Mouse (Mus musculus): ENCODE results near the gene Robo4. TPM values are rescaled to one million over a fixed set of nuclear protein-coding genes. Genes with fewer than 3 reads are reported as not detected.
A peak's percentile ranks its signal among the peaks of the same experiment; 100 is the strongest.

Robo4 gene
- total RNA-seq, 4 experiments from 2014 or later, result 24.3 to 37.8 (median 29.3) TPM

GRCm38 (mm10) chr9:37402501-37402900 lies 804 bp downstream of the Robo4 start:
- DNase-seq, result no peak

- DNase-seq, result no peak
Measured at GRCm38 (mm10) chr9:37403011-37403410, 1.3 kb downstream of the Robo4 start.

DNA sequence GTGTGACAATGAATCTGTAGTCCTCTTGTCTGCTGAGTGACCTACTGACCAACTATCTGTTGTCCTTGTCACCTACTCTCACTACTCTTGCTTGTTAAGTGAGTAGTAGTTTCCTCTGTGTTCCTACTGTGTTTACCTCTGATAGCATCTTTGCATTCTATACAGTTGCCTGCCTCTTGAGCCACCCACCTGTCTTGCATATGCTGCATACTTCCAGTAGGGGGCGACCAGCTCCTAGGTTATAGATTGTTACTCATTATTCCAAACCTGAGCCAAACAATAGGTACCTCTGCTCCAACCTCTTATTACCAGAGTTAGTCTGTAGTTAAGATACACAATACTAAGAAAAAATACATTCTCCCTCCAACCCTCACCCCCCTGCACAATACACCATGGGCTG lies 4.7 kb downstream of the Robo4 start:
- DNase-seq, result no peak

GRCm38 (mm10) chr9:37407850-37408502 lies 6.3 kb downstream of the Robo4 start:
- DNase-seq, result no peak

DNA sequence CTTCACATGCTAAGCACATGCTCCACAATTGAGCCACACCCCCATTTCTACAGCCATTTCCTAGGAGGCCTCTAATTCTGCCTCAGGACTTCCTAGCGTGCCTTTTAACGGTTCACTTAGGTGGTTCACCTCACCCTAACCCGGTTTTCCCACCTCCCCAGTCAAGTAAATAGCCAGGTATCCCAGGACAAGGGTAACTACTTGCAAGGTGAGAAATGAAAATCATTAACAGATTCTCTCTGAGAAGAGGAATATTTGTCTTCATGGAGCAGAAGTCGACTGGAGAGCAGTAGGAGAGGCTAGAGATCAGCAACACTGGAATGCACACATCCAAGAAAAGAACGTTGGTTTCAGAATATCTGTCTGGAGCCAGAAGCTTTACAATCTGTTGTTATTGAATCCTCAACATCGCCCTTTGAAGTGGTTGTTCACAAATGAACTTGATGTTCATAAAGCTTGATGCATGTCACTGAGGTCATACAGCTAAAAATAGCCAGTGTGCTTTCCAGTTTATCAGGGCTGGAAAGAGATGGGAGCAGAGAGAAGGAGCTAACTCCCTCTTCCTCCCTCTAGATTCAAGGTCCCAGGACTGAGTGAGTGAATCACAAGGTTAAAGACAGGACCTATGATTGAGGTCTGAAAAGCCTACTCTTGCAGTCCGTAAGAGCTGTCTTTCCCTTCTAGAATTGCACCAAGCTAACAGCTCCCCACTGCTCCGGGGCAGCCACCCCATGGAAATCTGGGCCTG lies 8.2 kb downstream of the Robo4 start:
- no peak for DNase-seq

DNA sequence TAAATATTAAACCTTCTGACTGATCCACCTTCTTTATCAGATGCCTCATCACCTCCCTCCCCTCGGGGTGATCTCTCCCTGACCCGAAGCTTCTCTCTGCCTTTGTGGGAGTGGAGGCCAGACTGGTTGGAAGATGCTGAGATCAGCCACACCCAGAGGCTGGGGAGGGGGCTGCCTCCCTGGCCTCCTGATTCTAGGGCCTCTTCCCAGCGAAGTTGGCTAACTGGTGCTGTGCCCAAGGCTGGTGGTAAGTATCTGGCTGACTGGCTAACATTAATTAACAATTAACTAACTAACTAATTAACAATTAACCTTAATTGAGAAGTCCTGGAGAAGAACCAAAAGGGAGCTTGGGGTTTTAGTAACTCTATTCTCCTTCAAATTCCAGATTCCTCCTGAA lies 11.3 kb downstream of the Robo4 start:
- DNase-seq, result no peak

DNA sequence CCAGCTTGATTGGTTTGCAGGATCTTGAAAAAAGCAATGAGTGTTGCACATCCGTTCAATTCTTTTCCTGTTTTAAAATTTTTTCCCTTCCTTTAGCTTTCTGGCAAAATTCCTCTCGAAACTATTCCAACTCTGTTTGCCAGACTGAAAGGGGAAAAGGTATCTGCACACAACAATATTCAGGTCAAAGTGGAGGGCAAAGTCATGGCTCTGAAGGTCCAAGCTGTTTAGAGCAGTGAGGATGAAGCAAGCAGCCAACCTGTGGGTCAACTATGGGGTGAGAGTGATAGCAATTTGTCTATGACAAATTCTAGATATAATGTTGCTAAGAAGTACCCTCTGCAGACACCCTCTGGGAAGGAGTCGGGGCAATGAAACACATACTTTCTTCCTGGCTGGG lies 13.0 kb downstream of the Robo4 start:
- DNase-seq, result no peak

DNA sequence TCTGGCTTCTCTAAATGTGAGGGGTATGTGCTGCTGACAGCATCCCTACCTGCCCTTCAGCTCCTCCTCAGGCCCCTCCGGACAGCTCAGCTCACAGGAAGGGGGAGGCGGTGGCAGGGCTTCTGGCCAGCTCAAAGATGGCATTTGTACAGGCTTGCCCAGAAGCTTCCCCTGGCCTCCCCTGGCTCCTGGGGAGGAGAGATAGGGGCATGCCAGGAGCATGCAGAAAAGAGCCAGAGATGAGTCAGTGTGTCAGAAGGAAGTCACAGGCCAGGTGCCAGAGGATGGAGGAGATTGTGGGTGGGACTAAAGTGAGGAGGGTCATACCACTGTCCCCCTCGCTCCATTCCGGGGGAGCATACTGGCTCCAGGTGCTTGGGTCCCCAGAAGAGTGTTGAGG lies 17.1 kb downstream of the Robo4 start:
- no peak for DNase-seq

DNA sequence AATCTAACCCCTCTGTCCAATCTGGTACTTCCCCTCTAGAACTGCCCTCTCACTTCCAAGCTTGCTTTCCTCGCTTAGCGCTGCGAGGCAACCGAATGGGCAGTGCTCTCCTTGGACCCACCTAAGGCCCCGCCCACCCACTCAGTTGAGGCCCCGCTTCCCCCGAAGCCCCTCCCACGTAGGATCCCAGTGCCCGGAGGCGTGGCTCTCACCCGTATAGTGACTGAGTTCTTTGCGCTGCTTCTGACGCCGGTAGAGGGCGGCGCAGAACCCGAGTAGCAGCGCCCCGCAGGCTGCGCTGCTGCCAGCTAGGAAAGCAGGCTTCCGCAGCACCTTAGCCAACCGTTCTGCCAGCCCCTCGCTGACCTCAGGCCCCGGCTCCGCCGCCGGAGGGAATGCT lies 19.0 kb downstream of the Robo4 start:
- DNase-seq, result peak; percentile 84

GRCm38 (mm10) chr9:37421239-37421638 lies 19.5 kb downstream of the Robo4 start:
- no peak for DNase-seq

DNA sequence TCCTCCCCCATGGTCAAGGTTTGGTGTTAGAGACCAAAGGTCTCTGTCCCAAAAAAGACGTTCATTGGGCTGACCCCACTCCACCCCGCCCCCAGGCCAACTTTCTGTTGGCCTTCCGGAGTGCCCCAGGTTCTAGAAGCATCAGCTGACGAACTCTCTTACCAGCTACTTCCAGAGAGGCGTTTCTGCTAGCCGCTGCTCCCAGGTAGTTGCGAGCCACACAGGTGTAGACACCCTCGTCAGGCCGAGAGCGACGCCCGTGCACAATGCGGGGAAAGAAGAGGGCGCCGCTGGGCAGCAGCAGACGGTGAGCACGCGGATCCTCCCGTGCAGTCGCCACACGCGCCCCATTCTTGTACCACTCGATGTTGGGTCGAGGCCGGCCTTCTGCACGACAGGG lies 27.6 kb downstream of the Robo4 start:
- no peak for DNase-seq

DNA sequence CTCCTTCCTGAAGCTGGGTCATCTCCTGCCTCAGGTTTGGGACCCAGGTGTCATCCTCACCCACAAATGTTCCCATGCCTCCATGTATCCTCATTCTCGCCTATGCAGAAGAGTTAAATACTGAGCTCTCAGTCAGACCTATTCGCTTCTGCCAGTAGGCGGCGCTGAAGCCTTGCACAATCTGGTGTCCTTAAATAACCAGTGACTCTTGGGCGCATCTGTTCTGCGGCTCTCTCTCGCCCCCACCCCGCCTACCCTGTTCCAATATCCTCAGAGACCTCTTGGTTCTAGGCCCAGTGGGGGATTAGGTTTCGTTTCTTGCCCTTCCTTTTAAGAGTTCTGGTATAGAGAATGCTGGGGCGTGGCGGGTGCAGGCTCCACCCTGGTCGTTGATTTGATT lies 28.9 kb downstream of the Robo4 start:
- DNase-seq, result peak; percentile 69

DNA sequence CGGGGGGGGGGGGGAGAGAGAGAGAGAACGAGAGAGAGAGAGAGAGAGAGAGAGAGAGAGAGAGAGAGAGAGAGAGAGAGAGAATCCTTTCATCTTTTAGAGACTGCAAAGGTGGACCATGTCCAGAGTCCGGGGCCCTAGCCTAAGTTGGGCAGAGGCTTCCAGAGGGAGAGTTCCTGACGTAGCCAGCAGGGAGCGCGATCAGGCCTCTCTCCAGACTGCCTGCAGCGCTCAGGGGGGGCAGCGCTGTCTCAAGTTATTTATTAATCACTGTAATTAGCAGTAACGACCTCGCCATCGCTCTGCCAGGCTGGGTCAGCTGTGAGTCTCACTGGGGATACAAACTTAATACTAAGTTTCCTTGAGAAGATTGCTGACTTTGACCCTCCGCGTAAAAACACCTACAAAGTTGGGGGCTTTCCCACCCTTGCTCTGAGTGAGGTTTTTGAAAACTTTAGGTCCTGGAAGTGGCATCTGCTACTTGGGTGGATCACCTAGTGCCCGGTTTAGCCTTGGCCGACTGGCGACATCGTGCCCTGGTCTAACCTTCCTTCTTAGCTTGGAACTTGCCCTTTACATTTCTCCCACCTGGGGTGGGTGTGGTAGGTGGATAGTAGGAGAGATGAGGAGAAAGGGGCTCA lies 30.4 kb downstream of the Robo4 start:
- no peak for DNase-seq

DNA sequence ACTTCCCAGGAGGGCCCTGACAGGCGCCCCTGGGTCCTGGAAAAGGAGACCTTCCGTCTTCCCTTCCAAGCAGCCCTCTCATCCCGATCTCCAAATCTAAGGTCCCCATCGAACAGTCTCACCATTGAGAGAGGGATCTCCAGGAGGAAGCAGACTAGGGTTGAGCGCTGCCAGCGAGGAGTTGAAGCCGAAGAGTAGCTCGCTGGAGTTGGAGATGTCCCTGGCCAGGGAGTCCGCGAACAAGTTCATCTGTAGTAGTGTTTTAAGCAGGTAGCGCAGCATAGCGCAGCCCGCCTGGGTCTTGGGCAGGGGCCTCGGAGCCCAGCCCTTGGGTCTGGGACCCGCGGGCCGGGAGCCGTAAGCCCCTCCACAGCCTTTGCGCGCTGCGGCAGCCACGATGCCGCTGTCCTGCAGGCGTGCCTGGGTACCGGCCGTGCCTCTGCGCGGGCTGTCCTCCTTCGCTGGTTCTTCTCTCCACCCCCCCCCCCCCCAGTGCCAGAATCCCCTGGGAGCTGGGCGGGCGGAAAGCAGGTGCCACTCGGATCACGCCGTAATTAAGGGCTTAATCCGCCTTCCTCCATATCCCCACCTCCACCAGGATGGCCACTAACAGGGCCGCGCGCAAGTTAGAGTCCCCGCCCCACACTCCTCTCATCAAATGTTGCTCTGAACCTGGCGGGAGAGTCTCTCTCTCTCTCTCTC lies 31.2 kb downstream of the Robo4 start, which contains the start of gene Robo3:
Robo3 (minus strand) TSS at position 527 of the 702 bp plus-strand sequence.
- no peak for DNase-seq

GRCm38 (mm10) chr9:37433823-37434560 lies 32.3 kb downstream of the Robo4 start:
- DNase-seq, result no peak

- DNase-seq, result no peak
Measured at GRCm38 (mm10) chr9:37434932-37435331, 33.2 kb downstream of the Robo4 start.

- DNase-seq, result no peak
Measured at GRCm38 (mm10) chr9:37435616-37436015, 33.9 kb downstream of the Robo4 start.

DNA sequence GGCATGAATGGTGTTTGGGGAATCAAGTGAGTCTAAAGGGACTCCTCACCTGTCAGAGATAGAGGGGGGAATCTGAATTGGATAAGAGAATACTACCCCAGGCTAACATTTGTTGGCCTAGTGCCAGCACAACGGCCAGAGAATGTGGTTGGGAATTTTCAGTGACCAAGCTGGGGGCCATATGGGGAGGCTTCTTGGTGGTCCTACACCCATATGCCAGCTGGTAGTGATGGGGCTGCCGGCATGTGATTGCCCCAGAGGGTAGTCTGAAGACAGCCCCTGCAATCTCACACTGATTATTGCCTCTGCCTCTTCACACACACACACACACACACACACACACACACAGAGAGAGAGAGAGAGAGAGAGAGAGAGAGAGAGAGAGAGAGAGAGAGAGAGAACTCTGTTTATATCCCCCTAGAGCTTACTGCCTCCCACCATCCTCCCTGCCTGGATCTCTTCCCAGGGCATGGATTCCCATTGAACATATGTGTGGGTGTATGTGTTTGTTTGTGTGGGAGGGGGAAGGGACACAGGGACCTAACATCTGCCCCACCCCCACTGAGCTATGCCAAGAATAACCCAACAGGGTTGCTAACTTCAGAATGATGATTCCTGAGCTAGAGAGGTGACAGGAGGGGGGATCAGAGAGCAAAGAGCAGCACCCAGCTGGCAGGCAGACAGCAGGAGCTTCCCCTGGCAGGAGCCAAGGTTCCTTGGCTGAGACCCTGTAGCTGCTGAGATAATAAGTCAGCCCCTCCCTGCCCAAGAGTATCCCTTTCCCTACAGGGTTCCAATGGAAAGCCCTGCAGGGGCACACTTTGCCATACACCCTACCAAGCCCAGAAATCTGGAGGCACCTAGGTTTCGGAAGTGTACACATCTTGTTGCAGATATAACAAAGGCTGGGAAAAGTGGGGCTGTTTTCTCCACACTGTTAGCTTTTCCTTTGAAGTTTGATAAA lies 36.4 kb downstream of the Robo4 start:
- DNase-seq, result no peak

GRCm38 (mm10) chr9:37452401-37452800 lies 50.7 kb downstream of the Robo4 start:
- DNase-seq, result no peak

DNA sequence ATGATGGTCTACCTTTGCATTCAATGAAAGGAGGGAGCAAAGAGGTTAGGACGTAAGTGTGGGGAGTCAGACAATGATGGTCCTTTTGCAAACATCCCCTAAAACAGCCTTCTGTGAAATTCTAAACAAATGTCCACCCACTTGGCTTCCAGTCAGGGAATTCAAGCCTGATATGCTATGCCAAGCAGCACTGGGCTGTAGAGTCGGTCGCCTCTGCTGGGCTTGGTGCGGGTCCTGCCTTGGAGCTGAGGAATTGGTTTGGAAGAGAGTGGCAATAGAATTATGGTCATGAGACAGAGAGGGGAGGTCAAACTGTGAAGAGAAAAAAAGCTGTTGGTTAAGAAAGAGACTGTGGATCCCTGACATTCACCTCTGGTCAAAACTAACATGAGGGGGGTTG lies 51.6 kb downstream of the Robo4 start:
- no peak for DNase-seq

DNA sequence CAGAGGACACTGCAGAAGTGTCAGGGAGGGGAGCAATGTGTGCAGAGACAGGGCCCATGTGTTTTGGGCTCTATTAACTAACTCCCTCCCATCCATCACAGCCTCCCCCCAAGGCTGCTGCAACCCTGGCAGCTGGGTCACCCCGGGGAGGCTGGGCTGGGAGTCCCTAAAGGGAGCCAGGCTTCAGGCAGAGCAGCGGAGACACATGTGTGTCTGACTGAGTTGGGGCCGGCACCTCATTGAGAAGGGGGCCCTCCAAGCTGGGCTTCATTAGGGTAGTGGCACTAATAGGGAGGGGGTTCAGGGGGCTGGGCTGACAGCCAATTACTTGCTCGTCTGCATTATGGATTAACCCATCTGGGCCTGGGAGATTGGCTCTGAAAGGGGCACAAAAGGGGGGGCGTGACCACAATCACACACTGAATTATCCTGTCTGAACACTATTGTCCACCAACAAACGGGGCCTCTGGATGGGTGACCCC lies 52.4 kb downstream of the Robo4 start:
- no peak for DNase-seq

All from adrenal gland, adult 8-10 months (tissue).